Mouse (Mus musculus) hindbrain, embryonic 16.5 days (tissue): ENCODE results near the gene Bdh1. TPM values are rescaled to one million over a fixed set of nuclear protein-coding genes. Genes with fewer than 3 reads are reported as not detected.
A peak's percentile ranks its signal among the peaks of the same experiment; 100 is the strongest.

Experiments used
- ATAC-seq: fragments of 200-750 bp; cut with Nextera tagmentation; 2 replicates; pipeline ENCODE4 v1.8.0; 2017; ENCODE audit warnings: moderate TSS enrichment, moderate library complexity
- H3K27ac ChIP-seq: fragments of 300-500 bp; sonication (generic); 2 replicates; pipeline ENCODE4 v1.5.1; 2014; ENCODE audit warnings: low read depth, mild to moderate bottlenecking, control low read depth, low read length, moderate library complexity
- H3K27me3 ChIP-seq: fragments of 300-500 bp; sonication (generic); replicated peaks from 2 replicates; pipeline ENCODE4 v1.6.1; 2014; ENCODE audit warnings: low read length; ENCODE audit not compliant: control insufficient read depth, insufficient read depth
- H3K36me3 ChIP-seq: fragments of 300-500 bp; sonication (generic); 2 replicates; pipeline ENCODE4 v1.6.1; 2014; ENCODE audit warnings: mild to moderate bottlenecking, low read length, moderate library complexity, mixed read lengths; ENCODE audit not compliant: control insufficient read depth, insufficient read depth
- H3K4me1 ChIP-seq: fragments of 300-500 bp; sonication (generic); 2 replicates; pipeline ENCODE4 v1.6.1; 2014; ENCODE audit warnings: low read depth, low read length; ENCODE audit not compliant: control insufficient read depth, insufficient read depth
- H3K4me2 ChIP-seq: fragments of 300-500 bp; sonication (generic); 2 replicates; pipeline ENCODE4 v1.6.1; 2014; ENCODE audit warnings: mild to moderate bottlenecking, low read length, control low read depth, moderate library complexity
- H3K4me3 ChIP-seq: fragments of 300-500 bp; sonication (generic); 2 replicates; pipeline ENCODE4 v1.5.1; 2014; ENCODE audit warnings: mild to moderate bottlenecking, low read length, control low read depth, moderate library complexity
- H3K9ac ChIP-seq: fragments of 300-500 bp; sonication (generic); 2 replicates; pipeline ENCODE4 v1.6.1; 2014; ENCODE audit warnings: low read depth, mild to moderate bottlenecking, control low read depth, low read length, moderate library complexity
- H3K9me3 ChIP-seq: fragments of 300-500 bp; sonication (generic); 2 replicates; pipeline ENCODE4 v1.6.1; 2014; ENCODE audit warnings: mild to moderate bottlenecking, low read length, moderate library complexity; ENCODE audit not compliant: control insufficient read depth
- WGBS: fragments of 180-500 bp; shearing (Covaris S2); extraction: QIAGEN DNeasy Blood & Tissue Kit; methylation state at CpG from one replicate; pipeline ENCODE4 v1.1.7; 2014; 5-methylcytosine and 5-hydroxymethylcytosine counted together
- polyA plus RNA-seq: library from polyadenylated mRNA; unstranded; fragments of >200 nt; fragmentation: Nextera tagmentation; extraction: Ambion mirVana; gene quantifications from 2 replicates; pipeline ENCODE4 v1.2.1, GENCODE M21; 2015

Gene Bdh1
- polyA plus RNA-seq, 1 experiment from 2014 or later, result 145 TPM

GRCm38 (mm10) chr16:31436085-31436484, 14.0 kb downstream of the Bdh1 start:
- no peak overlapping the region for H3K27ac ChIP-seq
- H3K27me3 ChIP-seq, result no peaks in the 10 kb centered on the region
- no peaks in the 10 kb centered on the region for H3K9me3 ChIP-seq
- no peak for ATAC-seq
- H3K4me2 ChIP-seq, result no peak overlapping the region
- H3K9ac ChIP-seq, result no peak overlapping the region
- H3K4me3 ChIP-seq, result no peak overlapping the region
- H3K4me1 ChIP-seq, result peaks cover 8% of the 10 kb centered on the region
- 40% methylated on average over 9 of the region's 9 CpGs for WGBS
- H3K36me3 ChIP-seq, result peaks cover 17% of the 10 kb centered on the region

GRCm38 (mm10) chr16:31437358-31437757, 15.3 kb downstream of the Bdh1 start:
- Histone ChIP-seq H3K4me1 (peaks cover 8% of the 10 kb centered on the region), H3K9ac (no peak overlapping the region), H3K36me3 (peaks cover 21% of the 10 kb centered on the region), H3K9me3 (no peaks in the 10 kb centered on the region), H3K27ac (no peak overlapping the region), H3K4me3 (no peak overlapping the region), H3K4me2 (no peak overlapping the region), H3K27me3 (no peaks in the 10 kb centered on the region)
- 92% methylated on average over 11 of the region's 11 CpGs for WGBS
- ATAC-seq, result no peak

GRCm38 (mm10) chr16:31439529-31439928, 17.4 kb downstream of the Bdh1 start:
- Histone ChIP-seq H3K4me3 (no peak overlapping the region), H3K27ac (no peak overlapping the region), H3K36me3 (peaks cover 21% of the 10 kb centered on the region), H3K27me3 (no peaks in the 10 kb centered on the region), H3K9ac (no peak overlapping the region), H3K9me3 (no peaks in the 10 kb centered on the region), H3K4me2 (no peak overlapping the region), H3K4me1 (no peaks in the 10 kb centered on the region; the same call in none of the 2 replicates)
- ATAC-seq, result no peak
- 96% methylated on average over 5 of the region's 5 CpGs for WGBS

- H3K9ac ChIP-seq, result no peak overlapping the region
- H3K27ac ChIP-seq, result no peak overlapping the region
- no peaks in the 10 kb centered on the region for H3K9me3 ChIP-seq
- no peaks in the 10 kb centered on the region; the same call in none of the 2 replicates for H3K4me1 ChIP-seq
- no peaks in the 10 kb centered on the region for H3K27me3 ChIP-seq
- no peak overlapping the region for H3K4me3 ChIP-seq
- ATAC-seq, result no peak
- peaks cover 21% of the 10 kb centered on the region for H3K36me3 ChIP-seq
- 94% methylated on average over 1 of the region's 1 CpGs for WGBS
- H3K4me2 ChIP-seq, result no peak overlapping the region
Measured at GRCm38 (mm10) chr16:31440046-31440445, 18.0 kb downstream of the Bdh1 start.

GRCm38 (mm10) chr16:31444521-31444920, 22.4 kb downstream of the Bdh1 start:
- Histone ChIP-seq H3K36me3 (peaks cover 29% of the 10 kb centered on the region), H3K4me3 (no peak overlapping the region)
- no peak for ATAC-seq

GRCm38 (mm10) chr16:31446067-31446853, 24.2 kb downstream of the Bdh1 start:
- Histone ChIP-seq H3K27me3 (no peaks in the 10 kb centered on the region), H3K4me2 (no peak overlapping the region), H3K9ac (no peak overlapping the region), H3K4me1 (no peaks in the 10 kb centered on the region), H3K36me3 (peaks cover 24% of the 10 kb centered on the region), H3K9me3 (no peaks in the 10 kb centered on the region), H3K4me3 (no peak overlapping the region), H3K27ac (no peak overlapping the region)
- 73% methylated on average over 15 of the region's 15 CpGs for WGBS
- ATAC-seq, result peak; percentile 18; the same call in 1 of the 2 replicates

More at GRCm38 (mm10) chr16:31444521-31444920, 22.4 kb downstream of the Bdh1 start:
- H3K4me1 ChIP-seq, result no peaks in the 10 kb centered on the region
- no peak overlapping the region for H3K4me2 ChIP-seq
- no peak overlapping the region for H3K9ac ChIP-seq
- H3K9me3 ChIP-seq, result no peaks in the 10 kb centered on the region
- H3K27me3 ChIP-seq, result no peaks in the 10 kb centered on the region
- H3K27ac ChIP-seq, result no peak overlapping the region
- WGBS, result 93% methylated on average over 6 of the region's 6 CpGs

GRCm38 (mm10) chr16:31449973-31450372, 27.9 kb downstream of the Bdh1 start:
- Histone ChIP-seq H3K9ac (no peak overlapping the region), H3K4me3 (no peak overlapping the region), H3K9me3 (no peaks in the 10 kb centered on the region), H3K4me1 (no peaks in the 10 kb centered on the region), H3K27me3 (no peaks in the 10 kb centered on the region), H3K4me2 (no peak overlapping the region), H3K27ac (no peak overlapping the region), H3K36me3 (peaks cover 22% of the 10 kb centered on the region)
- ATAC-seq, result peak; percentile 36; the same call in 1 of the 2 replicates
- WGBS, result 74% methylated on average over 4 of the region's 4 CpGs

- no peaks in the 10 kb centered on the region for H3K4me1 ChIP-seq
- no peak overlapping the region for H3K4me2 ChIP-seq
- H3K9ac ChIP-seq, result no peak overlapping the region
- H3K27ac ChIP-seq, result no peak overlapping the region
- peaks cover 22% of the 10 kb centered on the region for H3K36me3 ChIP-seq
- no peaks in the 10 kb centered on the region for H3K27me3 ChIP-seq
- H3K9me3 ChIP-seq, result no peaks in the 10 kb centered on the region
- ATAC-seq, result no peak
- no peak overlapping the region for H3K4me3 ChIP-seq
- WGBS, result 61% methylated on average over 3 of the region's 3 CpGs
Measured at GRCm38 (mm10) chr16:31451235-31451634, 29.2 kb downstream of the Bdh1 start.

- H3K36me3 ChIP-seq, result peaks cover 19% of the 10 kb centered on the region
- no peak for ATAC-seq
- H3K9ac ChIP-seq, result no peak overlapping the region
- 76% methylated on average over 5 of the region's 7 CpGs for WGBS
- H3K9me3 ChIP-seq, result no peaks in the 10 kb centered on the region
- H3K4me2 ChIP-seq, result no peak overlapping the region
- H3K27ac ChIP-seq, result no peak overlapping the region
- no peak overlapping the region for H3K4me3 ChIP-seq
- H3K4me1 ChIP-seq, result no peaks in the 10 kb centered on the region
- H3K27me3 ChIP-seq, result no peaks in the 10 kb centered on the region
Measured at GRCm38 (mm10) chr16:31452467-31452866, 30.4 kb downstream of the Bdh1 start.
